Mouse (Mus musculus): Measurements from ENCODE around the gene Trpv2. TPM values are rescaled to one million over a fixed set of nuclear protein-coding genes. Genes with fewer than 3 reads are reported as not detected.

Gene Trpv2
- total and polyA plus RNA-seq, 3 experiments = 39.2 to 58.7 (median 46.2) TPM

DNA sequence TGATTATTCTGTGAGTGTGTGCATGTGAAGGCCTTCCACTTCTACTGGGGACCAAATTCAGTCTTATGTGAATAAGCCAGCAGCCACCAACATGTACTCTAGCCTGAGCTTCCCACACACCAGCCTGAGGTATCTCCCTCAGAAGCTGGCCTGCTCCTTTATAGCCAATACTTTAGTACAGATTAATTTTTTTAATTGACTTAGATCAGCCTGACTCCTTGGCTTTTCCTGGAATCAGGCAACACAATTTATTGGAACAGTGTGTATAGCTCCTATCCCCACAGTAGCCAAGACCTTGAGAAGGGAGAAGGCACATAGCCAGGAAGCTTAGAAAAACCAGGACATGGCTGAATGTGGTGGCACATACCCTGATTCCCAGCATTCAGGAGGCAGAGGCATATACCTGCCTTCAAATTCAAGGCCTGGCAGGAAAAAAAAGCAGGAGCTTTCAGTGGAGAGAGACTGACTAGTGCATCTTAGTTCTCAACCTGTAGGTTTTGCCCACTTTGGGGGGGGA is 18.3 kb upstream of the Trpv2 start:
- no peak overlapping the region for H3K4me2 ChIP-seq (ENCODE audit: insufficient read depth, low read depth, poor library complexity, severe bottlenecking)
- in situ Hi-C loops (cut with MboI; ENCODE audit: low pct_ligation_motif_present, low pct_unique_long_range_greater_than_20kb, low sequenced_read_pairs) = no loop called here
- H3K9me3 ChIP-seq (replicated peaks; ENCODE audit: low read length) = peaks cover 3% of the 10 kb centered on the region
- TF ChIP-seq POLR2A (IDR thresholded peaks at IDR 0.05; ENCODE audit: low read depth, low read length) = no peak; the same call in 1 of the 2 replicates
- TF ChIP-seq TBP (conservative IDR thresholded peaks at IDR 0.05; ENCODE audit: low read depth, low read length) = no peak
- TF ChIP-seq ETS1 (conservative IDR thresholded peaks at IDR 0.05; ENCODE audit: low read depth, low read length) = no peak
- peak; percentile 8; the same call in 1 of the 2 replicates for TF ChIP-seq CHD2 (IDR thresholded peaks at IDR 0.05; ENCODE audit: low read length)
- no peak for TF ChIP-seq RCOR1 (conservative IDR thresholded peaks at IDR 0.05; ENCODE audit: low read depth, low read length)
- DNase-seq (ENCODE audit: extremely low read depth) = no peak
- peaks cover 6 to 41% of the 10 kb centered on the region in 2 experiments; a peak in 3 of 4 replicates for H3K4me1 ChIP-seq (ENCODE audit: control insufficient read depth in 1 of 2, insufficient read depth in 2 of 2)
- dilution Hi-C loops (cut with MboI; ENCODE audit: extremely low pct_ligation_motif_present, extremely low pct_unique_long_range_greater_than_20kb, low sequenced_read_pairs) = no loop called here
- H3K4me3 ChIP-seq (replicated peaks in 1 of 3; ENCODE audit: low read depth in 2 of 3, low read length in 2 of 3, poor library complexity in 1 of 3) = no peak overlapping the region
- no peaks in the 10 kb centered on the region for H3K27me3 ChIP-seq (replicated peaks)
- peaks cover 18 to 26% of the 10 kb centered on the region in 2 experiments for H3K36me3 ChIP-seq (replicated peaks in 1 of 2; ENCODE audit: control insufficient read depth in 1 of 2, insufficient read depth in 1 of 2, low read length in 1 of 2)
- H3K79me2 ChIP-seq (replicated peaks; ENCODE audit: control insufficient read depth, extremely low read depth, insufficient read depth, poor library complexity, severe bottlenecking) = peaks cover 31% of the 10 kb centered on the region
- H3K27ac ChIP-seq (ENCODE audit: insufficient read depth, low read depth) = no peak overlapping the region
- no peak overlapping the region for H3K9ac ChIP-seq (ENCODE audit: insufficient read depth, low read depth)

- TF ChIP-seq TCF12 (IDR thresholded peaks at IDR 0.05; ENCODE audit: low read depth, low read length) (no peak), HCFC1 (IDR thresholded peaks at IDR 0.05; ENCODE audit: low read depth, low read length) (no peak), EP300 (IDR thresholded peaks at IDR 0.05; ENCODE audit: low read length) (no peak), USF1 (IDR thresholded peaks at IDR 0.05; ENCODE audit: low read depth, low read length) (no peak), RCOR1 (conservative IDR thresholded peaks at IDR 0.05; ENCODE audit: low read depth, low read length) (no peak), JUN (IDR thresholded peaks at IDR 0.05; ENCODE audit: insufficient read depth, low read depth, low read length) (no peak), E2F4 (IDR thresholded peaks at IDR 0.05; ENCODE audit: insufficient replicate concordance, low read depth, low read length) (no peak), BHLHE40 (IDR thresholded peaks at IDR 0.05; ENCODE audit: low read depth, low read length) (no peak), CHD2 (IDR thresholded peaks at IDR 0.05; ENCODE audit: low read length) (no peak), JUND (conservative IDR thresholded peaks at IDR 0.05; ENCODE audit: low read depth, low read length) (no peak), MEF2A (IDR thresholded peaks at IDR 0.05; ENCODE audit: borderline replicate concordance, low read depth, low read length) (no peak), CHD1 (IDR thresholded peaks at IDR 0.05; ENCODE audit: low read depth, low read length) (no peak), GABPA (IDR thresholded peaks at IDR 0.05; ENCODE audit: insufficient replicate concordance, low read depth, low read length) (no peak), RAD21 (IDR thresholded peaks at IDR 0.05; ENCODE audit: low read depth, low read length) (no peak), ZKSCAN1 (IDR thresholded peaks at IDR 0.05; ENCODE audit: borderline replicate concordance, low read depth, low read length) (no peak), UBTF (IDR thresholded peaks at IDR 0.05; ENCODE audit: low read depth, low read length) (no peak), ELF1 (IDR thresholded peaks at IDR 0.05; ENCODE audit: low read depth, low read length) (no peak), KAT2A (IDR thresholded peaks at IDR 0.05; ENCODE audit: insufficient replicate concordance, low read length) (no peak)
- Histone ChIP-seq H3K79me2 (replicated peaks; ENCODE audit: control insufficient read depth, extremely low read depth, insufficient read depth, poor library complexity, severe bottlenecking) (peaks cover 24% of the 10 kb centered on the region), H3K4me2 (ENCODE audit: insufficient read depth, low read depth, poor library complexity, severe bottlenecking) (no peak overlapping the region), H3K4me1 (ENCODE audit: control insufficient read depth in 1 of 2, insufficient read depth in 2 of 2) (peaks cover 6 to 41% of the 10 kb centered on the region in 2 experiments; a peak in 3 of 4 replicates), H3K4me3 (replicated peaks in 1 of 3; ENCODE audit: low read depth in 2 of 3, low read length in 2 of 3, poor library complexity in 1 of 3) (no peak overlapping the region), H3K9ac (ENCODE audit: insufficient read depth, low read depth) (no peak overlapping the region), H3K27me3 (replicated peaks) (no peaks in the 10 kb centered on the region), H3K27ac (ENCODE audit: insufficient read depth, low read depth) (no peak overlapping the region), H3K9me3 (replicated peaks; ENCODE audit: low read length) (peaks cover 3% of the 10 kb centered on the region), H3K36me3 (replicated peaks in 1 of 2; ENCODE audit: control insufficient read depth in 1 of 2, insufficient read depth in 1 of 2, low read length in 1 of 2) (peaks cover 18 to 26% of the 10 kb centered on the region in 2 experiments)
- dilution Hi-C loops (cut with MboI; ENCODE audit: extremely low pct_ligation_motif_present, extremely low pct_unique_long_range_greater_than_20kb, low sequenced_read_pairs) (no loop called here), in situ Hi-C loops (cut with MboI; ENCODE audit: low pct_ligation_motif_present, low pct_unique_long_range_greater_than_20kb, low sequenced_read_pairs) (no loop called here)
- DNase-seq (ENCODE audit: extremely low read depth) = no peak
Measured at GRCm38 (mm10) chr11:62557205-62557604, 17.1 kb upstream of the Trpv2 start.

All from CH12.LX (cell line).